Mouse (Mus musculus) ES-Bruce4 (cell line): ENCODE measurements around the gene Dock6.

Source experiments
- CTCF ChIP-seq: IDR thresholded peaks from one replicate; pipeline ENCODE4 v1.8.1; 2011; ENCODE audit warnings: low read depth, low read length
- EP300 ChIP-seq: IDR thresholded peaks from 2 replicates; pipeline ENCODE4 v1.6.1; 2011; ENCODE audit warnings: low read depth, low read length; ENCODE audit not compliant: insufficient read depth
- POLR2A ChIP-seq: IDR thresholded peaks from one replicate; pipeline ENCODE4 v1.8.1; 2011; ENCODE audit warnings: low read length; ENCODE audit not compliant: insufficient read depth

DNA sequence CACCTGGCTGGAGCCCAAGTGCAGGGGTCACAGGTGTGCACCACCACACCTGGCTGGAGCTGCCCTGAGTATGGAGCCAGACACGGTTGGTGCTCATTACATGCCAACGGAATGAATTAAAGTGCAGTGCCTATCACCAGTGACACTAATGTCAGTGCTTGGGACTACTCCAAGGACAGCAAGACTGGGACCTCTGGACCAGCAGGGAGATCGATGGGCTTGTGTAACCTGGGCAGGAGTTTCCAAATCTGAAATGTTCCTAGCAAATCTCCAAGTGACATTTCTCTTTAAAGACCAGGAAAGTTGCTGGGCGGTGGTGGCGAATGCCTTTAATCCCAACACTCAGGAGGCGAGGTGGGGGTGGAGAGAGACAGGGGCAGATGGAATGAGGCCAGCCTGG lies 29.7 kb downstream of the Dock6 start:
- TF ChIP-seq CTCF, result no peak
- TF ChIP-seq EP300, result no peak
- no peak for TF ChIP-seq POLR2A
